Mouse (Mus musculus) embryonic stem cell, embryonic (primary cell): ENCODE measurements around the gene Taok1.

Experiments used
- CTCF ChIA-PET, 4 experiments: fragments of 300-600 bp in 2 of 4; fragments of 350-600 bp in 2 of 4; sonication (Branson Sonifier 250); formaldehyde crosslinking; loops; one replicate each; lab custom pipeline; 2022; ENCODE audit warnings: inconsistent platforms in 2 of 4; lab: Charles Lee
- POLR2A ChIA-PET, 4 experiments: fragments of 300-600 bp in 2 of 4; fragments of 350-600 bp in 2 of 4; sonication (Branson Sonifier 250); formaldehyde crosslinking; loops; one replicate each; lab custom pipeline; 2022; ENCODE audit warnings: antibody characterized with exemption in 4 of 4, inconsistent platforms in 1 of 4; lab: Charles Lee

Taok1 gene

GRCm38 (mm10) chr11:77506273-77506672 lies 101.3 kb downstream of the Taok1 start:
- ChIA-PET POLR2A (interaction anchor here in 3 of 4 experiments (0.5 to 16.4 kb wide), 11 partner anchors 7 to 879 kb away, joined by 3 to 210 read pairs (median 7); partner anchors contain the start of genes Ankrd13b (in 2 of the 3), Git1 (in 2 of the 3), Abhd15 (in 1 of the 3) and Gm10392 (in 1 of the 3)), CTCF (interaction anchor here in 2 of 4 experiments (0.5 to 4.8 kb wide), 8 partner anchors 8 to 987 kb away, joined by 3 to 84 read pairs (median 4); partner anchors contain the start of genes Ankrd13b (in 1 of the 2) and Git1 (in 1 of the 2))

- CTCF ChIA-PET, result interaction anchor here in 3 of 4 experiments (1.1 to 4.8 kb wide), 4 partner anchors 9 to 38 kb away, joined by 3 to 84 read pairs (median 4); partner anchors contain the start of gene Git1 (in 1 of the 3)
- POLR2A ChIA-PET, result interaction anchor here in 2 of 4 experiments (0.9 to 16.4 kb wide), 8 partner anchors 8 to 399 kb away, joined by 3 to 210 read pairs (median 4); partner anchors contain the start of genes Ankrd13b (in 2 of the 2), Git1 (in 2 of the 2), Abhd15 (in 1 of the 2) and Gm10392 (in 1 of the 2)
Observed at GRCm38 (mm10) chr11:77505291-77505980, 102.2 kb downstream of the Taok1 start.

- ChIA-PET CTCF (interaction anchor here in 2 of 4 experiments (0.6 to 4.8 kb wide), 8 partner anchors 8 to 239 kb away, joined by 3 to 84 read pairs (median 3); partner anchors contain the start of gene Git1 (in 1 of the 2)), POLR2A (interaction anchor here in 3 of 4 experiments (0.9 to 16.4 kb wide), 9 partner anchors 9 to 400 kb away, joined by 3 to 210 read pairs (median 10); partner anchors contain the start of genes Git1 (in 2 of the 3), Abhd15 (in 1 of the 3), Ankrd13b (in 1 of the 3) and Gm10392 (in 1 of the 3))
Observed at GRCm38 (mm10) chr11:77504377-77504776, 103.2 kb downstream of the Taok1 start.

GRCm38 (mm10) chr11:77503511-77503910 lies 104.1 kb downstream of the Taok1 start:
- ChIA-PET CTCF (interaction anchor here in 3 of 4 experiments (0.7 to 2.5 kb wide), 12 partner anchors 10 to 317 kb away, joined by 3 to 11 read pairs (median 3); partner anchors contain the start of gene Ankrd13b (in 1 of the 3)), POLR2A (interaction anchor here (0.7 to 16.4 kb wide), 15 partner anchors 9 to 126 kb away, joined by 3 to 210 read pairs (median 5); partner anchors contain the start of genes Ankrd13b (in 3 of the 4), Git1 (in 3 of the 4), Abhd15 (in 2 of the 4) and Taok1 (in 2 of the 4))

DNA sequence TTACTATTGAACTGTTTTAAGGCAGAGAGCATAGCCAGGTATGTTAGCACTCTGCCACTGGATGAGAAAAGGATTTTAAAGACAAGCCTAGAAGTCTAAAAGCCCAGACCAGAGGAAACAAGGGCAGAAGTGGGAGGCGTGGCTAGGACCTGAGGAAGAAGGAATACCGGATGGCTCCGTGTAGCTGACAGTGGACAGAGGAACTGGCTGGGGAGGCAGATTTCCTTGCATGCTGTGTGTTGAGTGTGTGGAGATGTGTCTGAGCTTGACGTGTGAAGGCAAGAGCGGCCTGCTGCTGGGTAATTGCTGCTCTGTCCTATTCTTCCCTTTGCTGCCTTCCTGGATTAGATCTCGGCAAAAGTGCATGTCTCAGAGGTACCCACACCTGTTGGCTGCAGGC lies 105.1 kb downstream of the Taok1 start:
- ChIA-PET POLR2A (interaction anchor here in 3 of 4 experiments (0.6 to 16.4 kb wide), 11 partner anchors 9 to 480 kb away, joined by 3 to 210 read pairs (median 10); partner anchors contain the start of genes Git1 (in 3 of the 3), Abhd15 (in 2 of the 3), Ankrd13b (in 2 of the 3) and Phf12 (in 1 of the 3)), CTCF (interaction anchor here in 2 of 4 experiments (0.9 to 3.4 kb wide), 8 partner anchors 8 to 318 kb away, joined by 3 to 32 read pairs (median 4); partner anchors contain the start of genes Git1 (in 2 of the 2), Abhd15 (in 1 of the 2), Ankrd13b (in 1 of the 2) and Trp53i13 (in 1 of the 2))

DNA sequence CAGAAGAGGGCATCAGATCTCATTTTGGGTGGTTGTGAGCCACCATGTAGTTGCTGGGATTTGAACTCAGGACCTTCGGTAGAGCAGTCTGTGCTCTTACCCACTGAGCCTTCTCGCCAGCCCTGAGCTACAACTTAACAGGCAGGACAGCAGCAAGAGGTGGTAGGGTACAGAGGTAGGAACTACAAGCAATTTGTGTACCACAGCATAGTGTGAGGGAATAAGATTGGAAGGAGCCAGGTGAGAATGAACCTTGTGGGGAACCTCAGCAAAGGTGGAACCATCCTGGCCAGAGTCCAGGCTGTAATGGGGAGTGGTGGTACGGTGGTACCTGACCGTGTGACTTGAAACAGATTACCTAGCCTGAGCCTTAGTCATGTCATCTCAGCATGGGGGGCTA lies 105.6 kb downstream of the Taok1 start:
- POLR2A ChIA-PET, result interaction anchor here in 3 of 4 experiments (0.5 to 16.4 kb wide), 8 partner anchors 9 to 745 kb away, joined by 3 to 210 read pairs (median 8); partner anchors contain the start of genes Abhd15 (in 1 of the 3), Ankrd13b (in 1 of the 3) and Git1 (in 1 of the 3)
- CTCF ChIA-PET, result interaction anchor here (0.5 to 3.4 kb wide), 19 partner anchors 9 to 1656 kb away, joined by 3 to 32 read pairs (median 5); partner anchors contain the start of genes Ankrd13b (in 2 of the 4), Abhd15 (in 1 of the 4), Git1 (in 1 of the 4) and Gm10392 (in 1 of the 4)

- POLR2A ChIA-PET, result interaction anchor here in 2 of 4 experiments (0.6 to 7.2 kb wide), 12 partner anchors 8 to 395 kb away, joined by 3 to 48 read pairs (median 5); partner anchors contain the start of genes Abhd15 (in 1 of the 2) and Taok1 (in 1 of the 2)
- CTCF ChIA-PET, result interaction anchor here (0.5 to 3.4 kb wide), 25 partner anchors 8 to 1657 kb away, joined by 3 to 32 read pairs (median 4); partner anchors contain the start of genes Ankrd13b (in 2 of the 4), Abhd15 (in 1 of the 4), Git1 (in 1 of the 4) and Gm10392 (in 1 of the 4)
Observed at GRCm38 (mm10) chr11:77501392-77501791, 106.2 kb downstream of the Taok1 start.

DNA sequence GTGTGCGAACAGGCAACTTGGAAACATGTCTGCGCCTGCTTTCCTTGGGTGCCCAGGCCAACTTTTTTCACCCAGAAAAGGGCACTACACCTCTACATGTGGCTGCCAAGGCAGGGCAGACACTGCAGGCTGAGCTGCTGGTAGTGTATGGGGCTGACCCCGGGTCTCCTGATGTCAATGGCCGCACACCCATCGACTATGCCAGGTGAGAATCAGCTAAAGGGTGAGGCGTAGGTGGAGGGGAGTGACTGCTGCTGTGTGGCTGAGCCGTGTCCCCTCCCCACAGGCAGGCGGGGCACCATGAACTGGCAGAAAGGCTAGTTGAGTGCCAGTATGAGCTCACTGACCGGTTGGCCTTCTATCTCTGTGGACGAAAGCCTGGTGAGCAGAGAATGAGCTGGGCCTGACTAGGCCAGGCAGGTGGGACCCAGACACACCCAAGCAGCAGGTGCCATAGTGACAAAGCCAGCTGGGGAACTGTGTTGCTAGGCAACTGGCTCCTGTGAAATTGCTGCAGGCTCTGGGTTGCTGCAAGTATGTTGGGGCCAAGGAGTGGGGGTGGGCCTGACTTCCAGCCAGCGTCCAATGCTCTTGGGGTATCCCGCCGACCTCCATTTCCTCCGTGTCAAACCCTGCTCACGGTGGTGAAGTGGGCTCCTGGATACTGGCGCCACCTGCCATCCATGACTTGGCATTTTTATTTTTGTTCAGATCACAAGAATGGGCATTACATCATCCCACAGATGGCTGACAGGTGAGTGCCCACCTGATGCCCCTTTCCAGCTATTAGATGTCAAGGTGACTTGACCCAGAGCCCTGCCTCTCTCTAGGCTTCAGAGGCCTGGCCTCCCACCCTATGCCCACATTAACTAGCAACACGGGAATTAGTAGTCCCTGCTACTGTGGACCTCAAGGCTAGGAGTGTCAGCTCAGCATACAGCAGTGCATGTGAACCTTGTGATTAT lies 107.0 kb downstream of the Taok1 start:
- ChIA-PET CTCF (interaction anchor here (0.5 to 8.0 kb wide), 24 partner anchors 6 to 306 kb away, joined by 3 to 84 read pairs (median 5); partner anchors contain the start of genes Ankrd13b (in 2 of the 4), Abhd15 (in 1 of the 4), Git1 (in 1 of the 4) and Gm10392 (in 1 of the 4)), POLR2A (interaction anchor here in 2 of 4 experiments (0.6 to 7.2 kb wide), 17 partner anchors 7 to 181 kb away, joined by 3 to 48 read pairs (median 5); partner anchors contain the start of genes Abhd15 (in 1 of the 2) and Taok1 (in 1 of the 2))

DNA sequence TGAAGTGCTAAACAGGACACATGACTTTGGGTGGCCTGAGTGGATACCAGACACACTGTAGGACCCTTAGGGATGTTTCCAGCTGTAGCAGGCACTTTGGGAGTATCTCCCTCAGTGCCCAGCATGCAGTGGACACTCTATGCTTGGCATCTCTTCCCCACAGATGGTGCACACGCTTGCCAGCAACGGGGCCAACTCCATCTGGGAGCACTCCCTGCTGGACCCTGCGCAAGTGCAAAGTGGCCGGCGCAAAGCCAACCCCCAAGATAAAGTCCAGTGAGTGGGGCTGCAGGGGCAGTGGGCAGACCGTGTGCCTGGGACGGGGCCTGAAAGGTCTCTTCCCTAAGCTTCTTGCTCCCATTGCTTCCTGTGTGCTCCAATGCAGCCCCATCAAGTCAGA lies 108.3 kb downstream of the Taok1 start:
- POLR2A ChIA-PET, result interaction anchor here in 2 of 4 experiments (0.9 to 11.6 kb wide), 9 partner anchors 9 to 398 kb away, joined by 4 to 210 read pairs (median 6); partner anchors contain the start of genes Abhd15 (in 1 of the 2), Taok1 (in 1 of the 2) and Trp53i13 (in 1 of the 2)

GRCm38 (mm10) chr11:77498261-77499139 lies 109.1 kb downstream of the Taok1 start:
- ChIA-PET POLR2A (interaction anchor here (0.6 to 11.6 kb wide), 22 partner anchors 10 to 1561 kb away, joined by 3 to 210 read pairs (median 4); partner anchors contain the start of genes Taok1 (in 3 of the 4), Abhd15 (in 1 of the 4) and Trp53i13 (in 1 of the 4)), CTCF (interaction anchor here (0.5 to 8.0 kb wide), 10 partner anchors 8 to 801 kb away, joined by 3 to 84 read pairs (median 5); partner anchors contain the start of gene Abhd15 (in 1 of the 4))

More for the DNA sequence above, 108.3 kb downstream of the Taok1 start:
- CTCF ChIA-PET, result interaction anchor here (0.6 to 8.0 kb wide), 8 partner anchors 8 to 1642 kb away, joined by 3 to 84 read pairs (median 12); partner anchors contain the start of genes Abhd15 (in 1 of the 4), Ankrd13b (in 1 of the 4) and Trp53i13 (in 1 of the 4)

- POLR2A ChIA-PET, result interaction anchor here (0.6 to 11.6 kb wide), 18 partner anchors 10 to 1561 kb away, joined by 3 to 210 read pairs (median 4); partner anchors contain the start of genes Taok1 (in 3 of the 4), Abhd15 (in 1 of the 4) and Trp53i13 (in 1 of the 4)
- CTCF ChIA-PET, result interaction anchor here (0.5 to 8.0 kb wide), 10 partner anchors 9 to 800 kb away, joined by 3 to 84 read pairs (median 5); partner anchors contain the start of genes Abhd15 (in 1 of the 4) and Coro6 (in 1 of the 4)
Observed at GRCm38 (mm10) chr11:77497851-77498250, 109.8 kb downstream of the Taok1 start.

GRCm38 (mm10) chr11:77497341-77497756 lies 110.3 kb downstream of the Taok1 start:
- POLR2A ChIA-PET, result interaction anchor here in 3 of 4 experiments (0.6 to 11.6 kb wide), 17 partner anchors 12 to 485 kb away, joined by 3 to 210 read pairs (median 3); partner anchors contain the start of genes Taok1 (in 3 of the 3), Abhd15 (in 1 of the 3) and Trp53i13 (in 1 of the 3)
- CTCF ChIA-PET, result interaction anchor here (0.7 to 8.0 kb wide), 11 partner anchors 10 to 939 kb away, joined by 3 to 84 read pairs (median 6); partner anchors contain the start of gene Coro6 (in 1 of the 4)

DNA sequence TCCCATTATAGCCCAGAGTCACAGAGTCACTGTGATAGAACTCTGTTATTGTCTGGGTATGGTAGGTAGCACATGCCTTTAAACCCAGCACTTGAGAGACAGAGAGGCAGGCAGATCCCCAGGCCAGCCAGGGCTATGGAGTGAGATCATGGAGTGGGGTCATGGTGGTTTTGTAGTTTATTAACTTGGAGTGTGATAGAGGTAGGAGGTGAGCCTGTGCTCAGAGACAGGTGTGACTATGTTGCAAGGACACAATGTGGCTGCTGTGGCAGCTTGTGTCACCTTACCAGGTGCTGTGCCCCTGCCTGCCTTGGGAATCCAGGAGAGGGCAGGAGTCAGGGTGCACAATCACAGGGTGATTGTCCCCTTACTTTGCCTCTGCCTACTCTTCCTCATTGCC lies 112.1 kb downstream of the Taok1 start:
- CTCF ChIA-PET, result interaction anchor here (0.7 to 8.0 kb wide), 8 partner anchors 11 to 735 kb away, joined by 3 to 84 read pairs (median 8); no protein-coding TSS in a partner anchor
- POLR2A ChIA-PET, result interaction anchor here (0.6 to 11.6 kb wide), 11 partner anchors 9 to 208 kb away, joined by 3 to 210 read pairs (median 8); partner anchors contain the start of genes Trp53i13 (in 2 of the 4), Abhd15 (in 1 of the 4), Gm10392 (in 1 of the 4) and Taok1 (in 1 of the 4)

DNA sequence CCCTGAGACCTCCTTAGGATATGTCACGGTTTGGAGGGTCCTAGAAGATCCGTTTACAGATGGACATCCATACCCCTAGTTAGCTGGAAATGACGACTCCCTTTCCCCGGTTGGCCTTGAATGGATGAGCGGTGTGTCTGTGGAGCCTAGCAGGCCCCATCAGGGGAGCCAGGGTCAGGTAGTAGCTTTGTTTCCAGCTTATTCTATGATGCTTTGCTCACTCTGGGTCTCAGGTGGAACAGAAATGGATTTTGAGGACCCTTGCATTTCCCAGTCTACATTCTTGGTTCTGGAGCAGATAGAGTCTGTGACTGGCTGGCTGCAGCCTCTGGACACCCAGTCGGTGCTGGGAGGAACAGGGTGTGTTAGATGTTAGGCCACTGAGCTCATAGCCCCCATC lies 112.8 kb downstream of the Taok1 start:
- POLR2A ChIA-PET, result interaction anchor here (0.8 to 11.6 kb wide), 15 partner anchors 10 to 270 kb away, joined by 3 to 210 read pairs (median 5); partner anchors contain the start of genes Abhd15 (in 2 of the 4), Taok1 (in 2 of the 4) and Trp53i13 (in 2 of the 4)
- CTCF ChIA-PET, result interaction anchor here (0.6 to 8.0 kb wide), 9 partner anchors 8 to 134 kb away, joined by 3 to 84 read pairs (median 3); no protein-coding TSS in a partner anchor
